Mouse (Mus musculus): Measurements from ENCODE around the gene Cpne9. TPM values are rescaled to one million over a fixed set of nuclear protein-coding genes. Genes with fewer than 3 reads are reported as not detected.
"Not testable (repeated sequence)": the region's sequence is repeated elsewhere in the genome, so short reads cannot be mapped to it uniquely, and the experiment has no call there.

The Cpne9 gene
- total RNA-seq, 2 experiments from 2014 or later, result 65.3 to 72.2 TPM

GRCm38 (mm10) chr6:113286316-113286715 is 4.2 kb downstream of the Cpne9 start:
- intact Hi-C loops (cut with DNase I), result no loop called here
- no peak for DNase-seq (ENCODE audit: low spot score in 2 of 2)

GRCm38 (mm10) chr6:113287236-113287635 is 5.1 kb downstream of the Cpne9 start:
- intact Hi-C loops (cut with DNase I), result no loop called here

DNA sequence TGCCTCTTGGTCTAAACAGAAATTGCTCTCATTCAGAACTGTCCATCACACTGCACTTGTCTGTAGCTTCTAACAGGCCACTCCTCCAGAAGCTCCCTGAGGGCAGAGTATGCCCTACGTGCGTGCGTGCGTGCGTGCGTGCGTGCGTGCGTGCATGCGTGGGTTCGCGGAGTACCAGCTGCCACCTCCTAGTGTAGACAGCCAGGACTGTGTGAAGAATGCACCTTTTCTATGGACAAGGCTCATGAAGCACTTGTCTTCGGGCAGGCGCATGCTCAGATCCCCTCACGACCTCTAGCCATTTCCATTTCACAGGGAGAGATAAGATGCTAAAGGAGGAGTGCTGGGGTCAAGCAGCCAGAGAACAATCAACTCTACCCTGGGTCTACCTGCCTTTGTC is 7.2 kb downstream of the Cpne9 start:
- DNase-seq (ENCODE audit: low spot score in 2 of 2), result no peak
- intact Hi-C loops (cut with DNase I), result no loop called here

More at GRCm38 (mm10) chr6:113287236-113287635, 5.1 kb downstream of the Cpne9 start:
- peak; percentile 18 to 92 for DNase-seq (ENCODE audit: low spot score in 2 of 2)

DNA sequence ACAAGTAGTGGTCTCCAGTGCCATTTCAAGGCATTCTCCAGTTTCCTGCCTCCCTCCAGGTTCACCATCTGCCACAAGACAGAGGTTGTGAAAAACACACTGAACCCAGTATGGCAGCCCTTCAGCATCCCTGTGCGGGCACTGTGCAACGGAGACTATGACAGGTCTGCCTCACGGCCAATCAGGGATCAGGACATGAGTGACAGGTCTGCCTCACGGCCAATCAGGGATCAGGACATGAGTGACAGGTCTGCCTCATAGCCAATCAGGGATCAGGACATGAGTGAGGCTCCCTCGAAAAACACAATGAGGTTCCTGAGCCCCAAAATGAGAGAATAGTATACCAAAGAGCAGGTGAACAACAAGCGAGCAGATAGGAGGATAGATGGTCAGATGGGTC is 8.2 kb downstream of the Cpne9 start:
- peak in 1 of 2 experiments; percentile 41 for DNase-seq (ENCODE audit: low spot score in 2 of 2)
- intact Hi-C loops (cut with DNase I), result no loop called here

GRCm38 (mm10) chr6:113292938-113293337 is 10.8 kb downstream of the Cpne9 start:
- DNase-seq (ENCODE audit: low spot score in 2 of 2), result no peak
- intact Hi-C loops (cut with DNase I), result no loop called here

DNA sequence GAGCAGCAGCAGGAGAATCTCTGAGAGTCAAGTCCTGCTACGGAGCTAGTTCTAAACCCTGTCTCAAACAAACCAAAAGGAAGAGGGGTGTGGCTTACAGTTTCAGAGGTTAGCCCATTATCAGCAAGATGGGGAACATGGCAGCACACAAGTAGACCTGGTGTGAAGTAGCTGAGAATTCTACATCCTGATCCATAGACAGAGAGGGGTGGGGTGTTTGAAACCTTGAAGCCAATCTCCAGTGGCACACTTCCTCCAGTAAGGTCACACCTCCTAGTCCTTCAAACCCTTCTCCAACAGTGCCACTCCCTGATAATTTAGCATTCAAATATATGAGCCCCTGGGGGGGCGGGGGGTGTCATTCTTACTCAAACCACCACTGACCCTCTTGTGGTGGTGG is 13.9 kb downstream of the Cpne9 start:
- intact Hi-C loops (cut with DNase I), result no loop called here
- no peak for DNase-seq (ENCODE audit: low spot score in 2 of 2)

DNA sequence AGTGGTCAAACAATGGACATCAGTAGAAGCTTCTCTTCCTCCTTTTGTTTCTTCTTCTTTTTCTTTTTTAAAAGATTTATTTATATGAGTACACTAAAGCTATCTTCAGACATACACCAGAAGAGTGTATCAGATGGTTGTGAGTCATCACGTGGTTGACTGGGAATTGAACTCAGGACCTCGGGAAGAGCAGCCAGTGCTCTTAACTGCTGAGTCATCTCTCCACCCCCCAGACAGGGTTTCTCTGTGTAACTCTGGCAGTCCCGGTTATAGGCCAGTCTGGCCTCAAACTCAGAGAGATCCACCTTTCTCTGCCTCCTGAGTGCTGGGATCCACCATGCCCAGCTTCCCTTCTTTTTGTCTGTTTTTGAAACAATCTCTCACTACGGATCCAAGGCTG is 14.5 kb downstream of the Cpne9 start:
- intact Hi-C loops (cut with DNase I), result no loop called here

GRCm38 (mm10) chr6:113301350-113301749 is 19.2 kb downstream of the Cpne9 start:
- intact Hi-C loops (cut with DNase I), result no loop called here
- DNase-seq (ENCODE audit: low spot score in 2 of 2), result no peak

More for the DNA sequence above, 14.5 kb downstream of the Cpne9 start:
- no peak for DNase-seq (ENCODE audit: low spot score in 2 of 2)

- no peak for DNase-seq (ENCODE audit: low spot score in 2 of 2)
- intact Hi-C loops (cut with DNase I), result no loop called here
Observed at GRCm38 (mm10) chr6:113302258-113302657, 20.2 kb downstream of the Cpne9 start.

GRCm38 (mm10) chr6:113306322-113306985 is 24.3 kb downstream of the Cpne9 start:
- intact Hi-C loops (cut with DNase I), result loop anchor here (1.0 to 5.0 kb wide), 6 partner anchors 20 to 259 kb away; partner anchors contain the start of genes Camk1, Ogg1, Setd5 and Thumpd3

GRCm38 (mm10) chr6:113306986-113307349 is 24.9 kb downstream of the Cpne9 start, which contains the start of gene Brpf1:
Gene Brpf1 (plus strand): TSS chr6:113307137.
- peak in 1 of 2 experiments; percentile 87 for DNase-seq (ENCODE audit: low spot score in 2 of 2)
- intact Hi-C loops (cut with DNase I), result loop anchor here (1.0 to 5.0 kb wide), 6 partner anchors 19 to 260 kb away; partner anchors contain the start of genes Camk1, Ogg1, Setd5 and Thumpd3

More at GRCm38 (mm10) chr6:113306322-113306985, 24.3 kb downstream of the Cpne9 start:
- peak; percentile 98 to 100 for DNase-seq (ENCODE audit: low spot score in 2 of 2)

- DNase-seq (ENCODE audit: low spot score in 2 of 2), result peak; percentile 35 to 40
- intact Hi-C loops (cut with DNase I), result loop anchor here (2.0 to 5.0 kb wide), 5 partner anchors 35 to 260 kb away; partner anchors contain the start of genes Camk1, Setd5 and Thumpd3
Observed at GRCm38 (mm10) chr6:113307481-113308121, 25.5 kb downstream of the Cpne9 start.

GRCm38 (mm10) chr6:113308141-113308540 is 26.0 kb downstream of the Cpne9 start:
- intact Hi-C loops (cut with DNase I), result loop anchor here (5.0 kb wide), 3 partner anchors 116 to 261 kb away; partner anchors contain the start of gene Thumpd3
- DNase-seq (ENCODE audit: low spot score in 2 of 2), result peak; percentile 36 to 67

DNA sequence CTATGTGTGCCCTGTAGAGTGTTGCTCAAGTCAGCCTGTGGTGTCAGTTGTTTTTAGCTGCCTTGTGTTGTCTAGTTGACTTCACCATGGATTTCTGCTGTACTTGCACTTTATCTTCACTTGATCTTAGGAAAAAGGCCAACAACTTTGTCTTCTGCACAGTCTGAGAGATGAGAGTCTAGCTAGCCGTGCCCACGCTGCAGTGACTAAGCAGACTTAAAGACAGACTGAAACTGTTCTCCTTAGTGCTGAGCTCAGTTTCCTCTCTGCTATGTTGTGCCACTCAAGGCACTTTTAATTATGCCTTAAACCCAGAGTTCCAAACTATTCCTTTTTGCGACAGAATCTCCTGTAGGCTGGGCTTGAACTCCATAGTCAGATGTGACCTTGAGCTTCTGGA is 33.9 kb downstream of the Cpne9 start:
- intact Hi-C loops (cut with DNase I), result no loop called here
- DNase-seq (ENCODE audit: low spot score in 2 of 2), result peak in 1 of 2 experiments; percentile 54

DNA sequence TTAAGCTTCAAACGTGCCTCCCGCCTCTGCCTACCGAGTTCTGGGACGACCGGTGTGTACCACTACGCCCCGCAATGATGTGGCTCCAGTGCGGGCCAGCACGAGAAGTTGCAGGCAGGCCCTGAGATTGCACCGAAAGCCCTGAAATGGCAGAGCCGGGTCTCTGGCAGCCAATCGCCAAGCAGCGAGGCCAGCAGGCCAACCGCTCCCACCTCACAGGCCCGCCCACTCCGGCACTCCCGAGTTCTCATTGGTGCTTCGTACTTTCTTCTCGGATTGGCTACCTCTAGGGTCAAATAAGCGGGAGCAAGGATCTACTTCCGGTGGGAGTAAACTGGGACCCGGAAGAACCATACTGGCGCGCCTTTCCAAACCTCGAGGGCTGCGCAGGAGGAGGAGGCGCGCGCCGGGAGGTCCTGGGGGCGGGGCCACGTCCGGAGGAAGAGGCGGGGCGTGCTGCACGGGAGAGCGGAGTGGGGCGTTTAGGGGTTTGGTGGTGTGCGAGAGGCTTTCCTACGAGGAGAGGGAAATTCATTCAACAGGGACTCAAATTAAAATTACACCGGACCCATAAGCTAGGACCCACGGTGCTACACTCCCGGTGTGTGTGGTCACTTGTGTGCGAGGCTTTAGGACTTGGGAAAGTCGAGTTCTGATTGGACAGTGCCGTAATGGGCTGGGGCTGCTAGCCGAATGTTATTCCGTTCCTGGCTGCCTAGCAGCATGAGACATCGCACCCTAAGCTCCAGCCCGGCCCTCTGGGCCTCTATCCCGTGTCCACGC is 44.6 kb downstream of the Cpne9 start, which contains the start of gene Ogg1:
Ogg1 (plus strand) TSS at position 440 of the 783 bp plus-strand sequence.
- intact Hi-C loops (cut with DNase I), result loop anchor here (1.0 kb wide), 1 partner anchor 20 kb away; no protein-coding TSS in a partner anchor
- DNase-seq (ENCODE audit: low spot score in 2 of 2), result peak; percentile 97 to 100

DNA sequence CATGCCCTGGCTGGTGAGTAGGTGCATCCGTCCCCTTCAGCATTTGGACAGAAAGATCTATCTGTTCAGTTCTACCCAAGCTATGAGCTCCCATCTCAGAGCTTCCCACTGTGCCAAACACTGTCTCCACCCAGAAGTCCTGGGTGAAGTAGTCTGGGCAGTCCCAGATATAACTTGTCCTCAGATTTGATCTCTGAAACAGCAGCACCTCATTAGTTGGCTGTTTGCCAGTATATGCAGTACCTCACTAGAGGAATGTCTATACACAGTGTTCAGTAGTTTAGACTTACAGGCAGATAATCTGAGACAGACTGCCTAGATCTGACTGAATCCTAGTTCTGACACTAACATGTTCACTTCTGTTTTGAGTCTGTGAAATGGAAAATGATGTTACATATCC is 47.3 kb downstream of the Cpne9 start:
- intact Hi-C loops (cut with DNase I), result no loop called here

DNA sequence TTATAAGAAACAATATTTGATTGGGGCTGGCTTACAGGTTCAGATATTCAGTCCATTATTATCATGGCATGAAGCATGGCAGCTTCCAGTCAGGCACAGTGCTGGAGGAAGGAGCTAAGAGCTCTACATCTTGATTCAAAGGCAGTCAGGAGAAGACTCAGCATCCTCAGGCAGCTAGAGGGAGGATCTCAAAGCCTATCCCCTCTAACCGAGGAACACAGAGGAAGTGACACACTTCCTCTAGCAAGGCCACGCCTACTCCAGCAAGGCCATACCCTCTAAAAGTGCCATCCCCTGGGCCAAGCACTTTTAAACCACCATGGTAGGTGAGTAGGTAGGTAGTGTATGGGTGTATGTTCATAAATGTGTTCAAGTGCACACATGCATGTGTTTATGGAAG is 48.4 kb downstream of the Cpne9 start:
- DNase-seq (ENCODE audit: low spot score in 2 of 2), result no peak
- intact Hi-C loops (cut with DNase I), result no loop called here

More for the DNA sequence above, 47.3 kb downstream of the Cpne9 start:
- no peak for DNase-seq (ENCODE audit: low spot score in 2 of 2)

DNA sequence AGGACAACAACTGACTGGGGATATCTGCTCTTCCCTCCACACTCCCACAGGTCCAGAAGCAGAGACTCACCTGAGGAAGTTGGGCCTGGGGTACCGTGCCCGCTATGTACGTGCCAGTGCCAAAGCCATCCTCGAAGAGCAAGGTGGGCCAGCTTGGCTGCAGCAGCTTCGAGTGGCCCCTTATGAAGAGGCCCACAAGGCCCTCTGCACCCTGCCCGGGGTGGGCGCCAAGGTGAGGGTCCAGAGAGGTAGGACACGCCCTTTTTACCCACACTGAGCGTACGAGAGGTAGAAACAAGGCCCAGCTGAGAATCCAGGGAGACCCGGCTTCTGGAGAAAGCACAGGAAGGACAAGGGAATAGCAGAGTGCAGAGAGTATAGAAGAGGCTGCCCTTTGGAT is 49.6 kb downstream of the Cpne9 start:
- DNase-seq (ENCODE audit: low spot score in 2 of 2), result no peak
- intact Hi-C loops (cut with DNase I), result no loop called here

DNA sequence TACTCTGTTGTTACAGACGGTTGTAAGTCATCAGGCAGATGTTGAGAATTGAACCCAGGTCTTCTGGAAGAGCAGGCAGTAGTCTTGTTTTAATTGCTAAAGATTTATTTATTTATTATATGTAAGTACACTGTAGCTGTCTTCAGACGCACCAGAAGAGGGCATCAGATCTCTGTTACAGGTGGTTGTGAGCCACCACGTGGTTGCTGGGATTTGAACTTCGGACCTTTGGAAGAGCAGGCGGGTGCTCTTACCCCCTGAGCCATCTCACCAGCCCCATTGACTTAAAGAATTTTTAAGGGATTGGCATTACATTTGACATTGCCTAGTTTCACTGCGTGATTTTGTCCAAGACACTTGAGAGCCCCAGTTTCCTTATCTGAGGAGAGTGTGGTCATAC is 50.6 kb downstream of the Cpne9 start:
- intact Hi-C loops (cut with DNase I), result not testable (repeated sequence)

More for the DNA sequence above, 50.6 kb downstream of the Cpne9 start:
- DNase-seq (ENCODE audit: low spot score in 2 of 2), result not testable (repeated sequence)

Measured in left cerebral cortex, postnatal 25 days (tissue).